Mouse (Mus musculus): ENCODE data around the gene Vmn1r113. TPM values are rescaled to one million over a fixed set of nuclear protein-coding genes. Genes with fewer than 3 reads are reported as not detected.
"Not testable (repeated sequence)": the region's sequence is repeated elsewhere in the genome, so short reads cannot be mapped to it uniquely, and the experiment has no call there.

The Vmn1r113 gene
- polyA plus RNA-seq (2015; fragmentation: Nextera tagmentation; extraction: Ambion mirVana): not detected in 2 replicates

GRCm38 (mm10) chr7:20786985-20787384, at the start of gene Vmn1r113:
Vmn1r113 (plus strand) TSS chr7:20787285.
- 57% methylated on average over 2 of the region's 2 CpGs for WGBS
- not testable (repeated sequence) for H3K36me3 ChIP-seq (ENCODE audit: control insufficient read depth, insufficient read depth); H3K4me2 ChIP-seq (ENCODE audit: low read length); H3K4me3 ChIP-seq (replicated peaks; ENCODE audit: low read length); H3K27ac ChIP-seq (ENCODE audit: low read length); H3K9ac ChIP-seq (replicated peaks; ENCODE audit: low read depth, low read length); H3K27me3 ChIP-seq (replicated peaks; ENCODE audit: control insufficient read depth, insufficient read depth, low read length); ATAC-seq; H3K4me1 ChIP-seq (replicated peaks; ENCODE audit: control insufficient read depth, insufficient read depth, low read length); H3K9me3 ChIP-seq (ENCODE audit: control insufficient read depth, low read length)

GRCm38 (mm10) chr7:20770885-20771284, 16.2 kb upstream of the Vmn1r113 start, which contains the start of gene Vmn1r112:
Vmn1r112 (plus strand) TSS chr7:20771185.
- WGBS: no CpG with 5 or more reads among the region's 3 CpGs
- not testable (repeated sequence) for H3K27me3 ChIP-seq (replicated peaks; ENCODE audit: control insufficient read depth, insufficient read depth, low read length); H3K9me3 ChIP-seq (ENCODE audit: control insufficient read depth, low read length); H3K4me2 ChIP-seq (ENCODE audit: low read length); H3K4me1 ChIP-seq (replicated peaks; ENCODE audit: control insufficient read depth, insufficient read depth, low read length); ATAC-seq; H3K9ac ChIP-seq (replicated peaks; ENCODE audit: low read depth, low read length); H3K36me3 ChIP-seq (ENCODE audit: control insufficient read depth, insufficient read depth); H3K4me3 ChIP-seq (replicated peaks; ENCODE audit: low read length); H3K27ac ChIP-seq (ENCODE audit: low read length)

- H3K4me1 ChIP-seq (replicated peaks; ENCODE audit: control insufficient read depth, insufficient read depth, low read length); H3K9ac ChIP-seq (replicated peaks; ENCODE audit: low read depth, low read length); H3K27me3 ChIP-seq (replicated peaks; ENCODE audit: control insufficient read depth, insufficient read depth, low read length); H3K27ac ChIP-seq (ENCODE audit: low read length); H3K36me3 ChIP-seq (ENCODE audit: control insufficient read depth, insufficient read depth); H3K4me3 ChIP-seq (replicated peaks; ENCODE audit: low read length); H3K4me2 ChIP-seq (ENCODE audit: low read length); ATAC-seq; H3K9me3 ChIP-seq (ENCODE audit: control insufficient read depth, low read length): not testable (repeated sequence)
- WGBS: no CpG with 5 or more reads among the region's 5 CpGs
These were observed 25.0 kb downstream of the Vmn1r113 start, which contains the start of gene Vmn1r114 for GRCm38 (mm10) chr7:20812086-20812485. Vmn1r114 (minus strand) TSS chr7:20812186.

Other genes with a start within 250 kb of the Vmn1r113 start
- not detected in 2 replicates for gene Gm5726, start 241.5 kb upstream of the Vmn1r113 start, polyA plus RNA-seq (2015; fragmentation: Nextera tagmentation; extraction: Ambion mirVana)
- not detected in 2 replicates for gene Gm4141, start 211.0 kb upstream of the Vmn1r113 start, polyA plus RNA-seq (2015; fragmentation: Nextera tagmentation; extraction: Ambion mirVana)
- gene Gm4513, start 188.3 kb upstream of the Vmn1r113 start, polyA plus RNA-seq (2015; fragmentation: Nextera tagmentation; extraction: Ambion mirVana): not detected in 2 replicates
- gene Vmn1r107, start 118.4 kb upstream of the Vmn1r113 start, polyA plus RNA-seq (2015; fragmentation: Nextera tagmentation; extraction: Ambion mirVana): not detected in 2 replicates
- gene Vmn1r111, start 84.1 kb upstream of the Vmn1r113 start, polyA plus RNA-seq (2015; fragmentation: Nextera tagmentation; extraction: Ambion mirVana): not detected in 2 replicates
- not detected in 2 replicates for gene Gm10668, start 56.7 kb upstream of the Vmn1r113 start, polyA plus RNA-seq (2015; fragmentation: Nextera tagmentation; extraction: Ambion mirVana)
- not detected in 2 replicates for gene Vmn1r112, start 16.1 kb upstream of the Vmn1r113 start, polyA plus RNA-seq (2015; fragmentation: Nextera tagmentation; extraction: Ambion mirVana)
- gene Vmn1r114, start 24.9 kb downstream of the Vmn1r113 start, polyA plus RNA-seq (2015; fragmentation: Nextera tagmentation; extraction: Ambion mirVana): not detected in 2 replicates
- gene Vmn1r115, start 57.7 kb downstream of the Vmn1r113 start, polyA plus RNA-seq (2015; fragmentation: Nextera tagmentation; extraction: Ambion mirVana): not detected in 2 replicates
- gene Vmn1r116, start 85.0 kb downstream of the Vmn1r113 start, polyA plus RNA-seq (2015; fragmentation: Nextera tagmentation; extraction: Ambion mirVana): not detected in 2 replicates
- gene Vmn1r117, start 96.8 kb downstream of the Vmn1r113 start, polyA plus RNA-seq (2015; fragmentation: Nextera tagmentation; extraction: Ambion mirVana): not detected in 2 replicates
- not detected in 2 replicates for gene Vmn1r118, start 125.1 kb downstream of the Vmn1r113 start, polyA plus RNA-seq (2015; fragmentation: Nextera tagmentation; extraction: Ambion mirVana)
- gene Vmn1r119, start 225.2 kb downstream of the Vmn1r113 start, polyA plus RNA-seq (2015; fragmentation: Nextera tagmentation; extraction: Ambion mirVana): not detected in 2 replicates

Measured in forebrain, embryonic 16.5 days (tissue).